Mouse (Mus musculus) heart, adult 2 months (tissue): Measurements from ENCODE around the gene Zbtb46.

Experiments used
- CTCF ChIP-seq: fragments of 200-600 bp; IDR thresholded peaks from 2 replicates; pipeline ENCODE4 v1.8.1; 2022; ENCODE audit warnings: antibody characterized with exemption, mild to moderate bottlenecking, moderate library complexity
- EP300 ChIP-seq: fragments of 200-500 bp; IDR thresholded peaks from 2 replicates; pipeline ENCODE4 v1.6.1; 2011; ENCODE audit warnings: low read depth, low read length, control low read depth; ENCODE audit not compliant: insufficient read depth
- POLR2A ChIP-seq: fragments of 200-500 bp; IDR thresholded peaks from 2 replicates; pipeline ENCODE4 v1.6.1; 2011; ENCODE audit warnings: mild to moderate bottlenecking, low read depth, low read length, control low read depth; ENCODE audit not compliant: insufficient read depth

- no peak for TF ChIP-seq CTCF
- TF ChIP-seq POLR2A = no peak
- no peak for TF ChIP-seq EP300
Measured at GRCm38 (mm10) chr2:181363946-181364345, 95.3 kb downstream of the Zbtb46 start.
